Mouse (Mus musculus): ENCODE measurements around the gene Kpna3. TPM values are rescaled to one million over a fixed set of nuclear protein-coding genes. Genes with fewer than 3 reads are reported as not detected.

Gene Kpna3
- polyA plus RNA-seq, 1 experiment from 2014 or later = 72.6 TPM

GRCm38 (mm10) chr14:61425080-61425665, 14.5 kb downstream of the Kpna3 start:
- Histone ChIP-seq H3K4me2 (no peak overlapping the region), H3K27ac (no peak overlapping the region), H3K9ac (no peak overlapping the region), H3K4me3 (no peak overlapping the region), H3K9me3 (no peaks in the 10 kb centered on the region), H3K4me1 (no peaks in the 10 kb centered on the region), H3K27me3 (replicated peaks) (no peaks in the 10 kb centered on the region), H3K36me3 (replicated peaks) (no peaks in the 10 kb centered on the region)
- 96% methylated on average over 2 of the region's 2 CpGs for WGBS
- ATAC-seq (replicated peaks) = no peak

GRCm38 (mm10) chr14:61415719-61416118, 24.0 kb downstream of the Kpna3 start:
- Histone ChIP-seq H3K36me3 (replicated peaks) (no peaks in the 10 kb centered on the region), H3K4me3 (no peak overlapping the region), H3K27ac (no peak overlapping the region), H3K27me3 (replicated peaks) (no peaks in the 10 kb centered on the region), H3K9me3 (no peaks in the 10 kb centered on the region), H3K4me1 (peaks cover 13% of the 10 kb centered on the region), H3K9ac (no peak overlapping the region), H3K4me2 (no peak overlapping the region)
- WGBS = 92% methylated on average over 4 of the region's 4 CpGs
- no peak for ATAC-seq (replicated peaks)

- no peak for ATAC-seq (replicated peaks)
- Histone ChIP-seq H3K27ac (no peak overlapping the region), H3K36me3 (replicated peaks) (no peaks in the 10 kb centered on the region), H3K9me3 (no peaks in the 10 kb centered on the region), H3K4me1 (peaks cover 13% of the 10 kb centered on the region), H3K9ac (no peak overlapping the region), H3K27me3 (replicated peaks) (no peaks in the 10 kb centered on the region), H3K4me3 (no peak overlapping the region), H3K4me2 (no peak overlapping the region)
- WGBS = 78% methylated on average over 5 of the region's 5 CpGs
Observed at GRCm38 (mm10) chr14:61415311-61415710, 24.4 kb downstream of the Kpna3 start.

GRCm38 (mm10) chr14:61414808-61415207, 24.9 kb downstream of the Kpna3 start:
- H3K4me1 ChIP-seq = peaks cover 13% of the 10 kb centered on the region
- no peak overlapping the region for H3K4me3 ChIP-seq
- no peaks in the 10 kb centered on the region for H3K27me3 ChIP-seq (replicated peaks)
- H3K36me3 ChIP-seq (replicated peaks) = no peaks in the 10 kb centered on the region
- 21% methylated on average over 1 of the region's 1 CpGs for WGBS
- H3K27ac ChIP-seq = no peak overlapping the region
- ATAC-seq (replicated peaks) = no peak
- no peak overlapping the region for H3K9ac ChIP-seq
- H3K9me3 ChIP-seq = no peaks in the 10 kb centered on the region
- no peak overlapping the region for H3K4me2 ChIP-seq

- Histone ChIP-seq H3K4me3 (no peak overlapping the region), H3K4me2 (no peak overlapping the region), H3K9me3 (no peaks in the 10 kb centered on the region), H3K36me3 (replicated peaks) (no peaks in the 10 kb centered on the region), H3K27me3 (replicated peaks) (no peaks in the 10 kb centered on the region), H3K4me1 (peaks cover 13% of the 10 kb centered on the region), H3K9ac (no peak overlapping the region), H3K27ac (no peak overlapping the region)
- ATAC-seq (replicated peaks) = no peak
- 10% methylated on average over 5 of the region's 5 CpGs for whole genome bisulfite sequencing
Observed at GRCm38 (mm10) chr14:61414199-61414598, 25.5 kb downstream of the Kpna3 start.

- H3K27me3 ChIP-seq (replicated peaks) = no peaks in the 10 kb centered on the region
Observed at GRCm38 (mm10) chr14:61413686-61414085, 26.0 kb downstream of the Kpna3 start.

GRCm38 (mm10) chr14:61410020-61410419, 29.7 kb downstream of the Kpna3 start:
- H3K9me3 ChIP-seq = no peaks in the 10 kb centered on the region
- H3K36me3 ChIP-seq (replicated peaks) = no peaks in the 10 kb centered on the region
- H3K9ac ChIP-seq = no peak overlapping the region
- no peak overlapping the region for H3K27ac ChIP-seq
- no peak for ATAC-seq (replicated peaks)
- 84% methylated on average over 2 of the region's 2 CpGs for WGBS
- H3K4me3 ChIP-seq = no peak overlapping the region
- H3K4me2 ChIP-seq = no peak overlapping the region
- H3K27me3 ChIP-seq (replicated peaks) = no peaks in the 10 kb centered on the region
- H3K4me1 ChIP-seq = peaks cover 12% of the 10 kb centered on the region

More at GRCm38 (mm10) chr14:61413686-61414085, 26.0 kb downstream of the Kpna3 start:
- H3K9ac ChIP-seq = no peak overlapping the region
- 74% methylated on average over 3 of the region's 3 CpGs for WGBS
- ATAC-seq (replicated peaks) = no peak
- no peak overlapping the region for H3K27ac ChIP-seq
- H3K36me3 ChIP-seq (replicated peaks) = no peaks in the 10 kb centered on the region
- no peak overlapping the region for H3K4me3 ChIP-seq
- H3K9me3 ChIP-seq = no peaks in the 10 kb centered on the region
- H3K4me2 ChIP-seq = no peak overlapping the region
- peaks cover 13% of the 10 kb centered on the region for H3K4me1 ChIP-seq

- H3K27ac ChIP-seq = no peak overlapping the region
- H3K4me2 ChIP-seq = no peak overlapping the region
- 97% methylated on average over 3 of the region's 3 CpGs for WGBS
- no peaks in the 10 kb centered on the region for H3K27me3 ChIP-seq (replicated peaks)
- H3K9ac ChIP-seq = no peak overlapping the region
- no peak for ATAC-seq (replicated peaks)
- H3K9me3 ChIP-seq = no peaks in the 10 kb centered on the region
- H3K4me3 ChIP-seq = no peak overlapping the region
- H3K4me1 ChIP-seq = no peaks in the 10 kb centered on the region
- H3K36me3 ChIP-seq (replicated peaks) = peaks cover 3% of the 10 kb centered on the region; the same call in 1 of the 2 replicates
Observed at GRCm38 (mm10) chr14:61407055-61407454, 32.6 kb downstream of the Kpna3 start.

GRCm38 (mm10) chr14:61405761-61406160, 33.9 kb downstream of the Kpna3 start:
- peaks cover 6% of the 10 kb centered on the region; the same call in 1 of the 2 replicates for H3K36me3 ChIP-seq (replicated peaks)
- H3K9me3 ChIP-seq = no peaks in the 10 kb centered on the region
- H3K4me2 ChIP-seq = no peak overlapping the region
- ATAC-seq (replicated peaks) = no peak
- no peaks in the 10 kb centered on the region for H3K27me3 ChIP-seq (replicated peaks)
- no peak overlapping the region for H3K27ac ChIP-seq
- H3K4me3 ChIP-seq = no peak overlapping the region
- H3K4me1 ChIP-seq = no peaks in the 10 kb centered on the region
- no peak overlapping the region for H3K9ac ChIP-seq

GRCm38 (mm10) chr14:61404941-61405340, 34.7 kb downstream of the Kpna3 start:
- Histone ChIP-seq H3K9ac (no peak overlapping the region), H3K4me1 (no peaks in the 10 kb centered on the region), H3K4me3 (no peak overlapping the region), H3K9me3 (no peaks in the 10 kb centered on the region), H3K4me2 (no peak overlapping the region), H3K36me3 (replicated peaks) (peaks cover 6% of the 10 kb centered on the region; the same call in 1 of the 2 replicates), H3K27ac (no peak overlapping the region), H3K27me3 (replicated peaks) (no peaks in the 10 kb centered on the region)
- no peak for ATAC-seq (replicated peaks)
- 93% methylated on average over 3 of the region's 3 CpGs for WGBS

- WGBS = 91% methylated on average over 6 of the region's 6 CpGs
Observed at GRCm38 (mm10) chr14:61394745-61395144, 44.9 kb downstream of the Kpna3 start.

GRCm38 (mm10) chr14:61390586-61390985, 49.1 kb downstream of the Kpna3 start:
- Histone ChIP-seq H3K4me1 (no peaks in the 10 kb centered on the region), H3K27me3 (replicated peaks) (no peaks in the 10 kb centered on the region), H3K4me3 (no peak overlapping the region), H3K36me3 (replicated peaks) (peaks cover 5% of the 10 kb centered on the region; the same call in 1 of the 2 replicates), H3K27ac (no peak overlapping the region), H3K4me2 (no peak overlapping the region), H3K9ac (no peak overlapping the region), H3K9me3 (no peaks in the 10 kb centered on the region)
- WGBS = 89% methylated on average over 3 of the region's 3 CpGs
- ATAC-seq (replicated peaks) = no peak

More at GRCm38 (mm10) chr14:61394745-61395144, 44.9 kb downstream of the Kpna3 start:
- Histone ChIP-seq H3K4me3 (no peak overlapping the region), H3K9ac (no peak overlapping the region), H3K4me1 (no peaks in the 10 kb centered on the region), H3K4me2 (no peak overlapping the region), H3K27me3 (replicated peaks) (no peaks in the 10 kb centered on the region), H3K27ac (no peak overlapping the region), H3K9me3 (no peaks in the 10 kb centered on the region), H3K36me3 (replicated peaks) (peaks cover 8% of the 10 kb centered on the region; the same call in 1 of the 2 replicates)
- ATAC-seq (replicated peaks) = no peak

- Histone ChIP-seq H3K4me2 (no peak overlapping the region), H3K36me3 (replicated peaks) (peaks cover 17% of the 10 kb centered on the region; the same call in 1 of the 2 replicates), H3K4me3 (no peak overlapping the region), H3K27ac (no peak overlapping the region), H3K9me3 (no peaks in the 10 kb centered on the region), H3K27me3 (replicated peaks) (no peaks in the 10 kb centered on the region), H3K4me1 (no peaks in the 10 kb centered on the region), H3K9ac (no peak overlapping the region)
- no peak for ATAC-seq (replicated peaks)
- WGBS = 87% methylated on average over 2 of the region's 2 CpGs
Observed at GRCm38 (mm10) chr14:61367290-61367689, 72.4 kb downstream of the Kpna3 start.
